In the genomic region with DNA sequence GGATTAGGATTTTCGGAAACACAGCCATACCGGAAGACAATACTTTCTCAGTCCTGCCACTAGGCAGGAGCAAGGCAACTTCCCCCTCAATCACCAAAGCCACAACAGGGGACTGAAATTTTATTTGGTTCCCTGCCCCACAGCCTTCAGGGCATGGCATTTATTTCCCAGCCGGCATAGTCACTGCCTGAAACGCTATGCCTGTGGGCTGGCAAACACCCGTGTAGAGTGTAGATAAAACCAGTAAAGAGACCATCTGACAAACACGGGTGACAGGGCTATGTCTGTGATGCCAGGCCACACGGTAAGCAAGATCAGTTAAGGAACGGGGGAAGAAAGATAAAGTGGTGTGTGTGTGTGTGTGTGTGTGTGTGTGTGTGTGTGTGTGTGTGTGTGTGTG, we compare ENCODE assay signal across 21 mouse cellular contexts.
DNase-seq lines count a peak whose midpoint lies in the region; ATAC-seq lines count a peak whose summit lies in the region.
"Had no signal": no experiment of that assay in that cellular context is flagged by ENCODE, and none has a peak within 500 bp of the region (broad histone marks: within the 10 kb centered on the region; RNA-seq: fewer than 3 reads in every experiment).

No protein-coding gene starts in this region.

- intact Hi-C loops in heart, postnatal 36 days (cut with DNase I): no loop called here

- peak; percentile 92 for ATAC-seq in megakaryocyte-erythroid progenitor cell, adult 5-6 weeks (replicated peaks; ENCODE audit: low FRiP score, low TSS enrichment, poor library complexity, severe bottlenecking)
- ATAC-seq: forebrain, embryonic 14.5 days; forebrain, postnatal 0 days; hindbrain, embryonic 16.5 days; intestine, embryonic 15.5 days; Patski had no signal

- peak; percentile 15 to 37 for DNase-seq in cerebellum, postnatal 10 days
- no peak for DNase-seq in cerebellum, adult 11-12 months
- DNase-seq in heart, adult 11 months: peak; percentile 61
- no peak for DNase-seq in heart, postnatal 36 days
- DNase-seq in retina, postnatal 1 day: peak; percentile 9
- DNase-seq in retina, embryonic 14.5 days (ENCODE audit: low spot score): no peak
- DNase-seq in left cerebral cortex, adult 18-20 months (ENCODE audit: low spot score in 2 of 2): no peak
- DNase-seq: adrenal gland, postnatal 10 days; adrenal gland, postnatal 36 days; cerebellum, adult 2 months; cerebellum, adult 9-11 months; cerebellum, postnatal 36 days; forebrain, postnatal 0 days; gastrocnemius, postnatal 25 days; heart, adult 2 months; heart, postnatal 14 days had no signal

Comparison
In these comparisons a context has a peak if more than half of its experiments do, and no peak if none do; other contexts are left out.
1. DNase-seq: peak in cerebellum, postnatal 10 days (2 of 2), heart, adult 11 months (single experiment) and retina, postnatal 1 day (single experiment); none in cerebellum, adult 11-12 months (single experiment), heart, postnatal 36 days (0 of 2), retina, embryonic 14.5 days (single experiment) and left cerebral cortex, adult 18-20 months (0 of 2).